Mouse (Mus musculus) CH12.LX (cell line): ENCODE data around the gene Mrgbp. TPM values are rescaled to one million over a fixed set of nuclear protein-coding genes. Genes with fewer than 3 reads are reported as not detected.

Source experiments
- DNase-seq: peaks from one replicate; pipeline ENCODE4 v3.0.0-alpha.2; 2013; ENCODE audit errors: extremely low read depth
- H3K27ac ChIP-seq: 2 replicates; pipeline ENCODE4 v1.5.1; 2012; ENCODE audit warnings: low read depth, mild to moderate bottlenecking, control low read depth, moderate library complexity; ENCODE audit not compliant: insufficient read depth
- H3K27me3 ChIP-seq: replicated peaks from 2 replicates; pipeline ENCODE3; 2012; ENCODE audit warnings: inconsistent platforms
- H3K36me3 ChIP-seq, 2 experiments: replicated peaks in 1 of 2; 2 replicates each; pipeline versions ENCODE3 to v1.6.1; 2012; ENCODE audit warnings: inconsistent platforms in 1 of 2, low read length in 1 of 2, mild to moderate bottlenecking in 1 of 2, mixed read lengths in 1 of 2, moderate library complexity in 1 of 2; ENCODE audit not compliant: control insufficient read depth in 1 of 2, insufficient read depth in 1 of 2
- H3K4me1 ChIP-seq, 2 experiments: 2 replicates each; pipeline ENCODE4 v1.6.1; 2012; ENCODE audit warnings: inconsistent platforms in 1 of 2, moderate library complexity in 1 of 2; ENCODE audit not compliant: insufficient read depth in 2 of 2, control insufficient read depth in 1 of 2
- H3K4me2 ChIP-seq: 2 replicates; pipeline ENCODE4 v1.6.1; 2012; ENCODE audit warnings: low read depth, mild to moderate bottlenecking, control low read depth; ENCODE audit not compliant: poor library complexity, insufficient read depth, severe bottlenecking
- H3K4me3 ChIP-seq, 3 experiments: fragments of 150-350 bp in 1 of 3; sonication (generic) in 1 of 3; replicated peaks in 1 of 3; 2 replicates each; pipeline versions ENCODE3 to v1.5.1; 2011 to 2012; ENCODE audit warnings: low read depth in 2 of 3, low read length in 2 of 3, mild to moderate bottlenecking in 2 of 3, moderate library complexity in 2 of 3, control low read depth in 1 of 3, improper control_type of control experiment in 1 of 3, inconsistent platforms in 1 of 3, mixed read lengths in 1 of 3; ENCODE audit not compliant: poor library complexity in 1 of 3
- H3K79me2 ChIP-seq: replicated peaks from 2 replicates; pipeline ENCODE4 v1.6.1; 2012; ENCODE audit warnings: mild to moderate bottlenecking, moderate library complexity; ENCODE audit not compliant: control insufficient read depth, poor library complexity, insufficient read depth, severe bottlenecking; ENCODE audit errors: extremely low read depth
- H3K9ac ChIP-seq: 2 replicates; pipeline ENCODE4 v1.6.1; 2012; ENCODE audit warnings: low read depth, mild to moderate bottlenecking, control low read depth, moderate library complexity; ENCODE audit not compliant: insufficient read depth
- H3K9me3 ChIP-seq: replicated peaks from 2 replicates; pipeline ENCODE3; 2012; ENCODE audit warnings: low read length, inconsistent platforms, mixed read lengths
- CTCF ChIP-seq, 2 experiments: IDR thresholded peaks in 1 of 2; conservative IDR thresholded peaks in 1 of 2; 2 replicates each; pipeline ENCODE4 v1.5.1; 2011 to 2012; ENCODE audit warnings: low read depth in 2 of 2, low read length in 2 of 2, improper control_type of control experiment in 1 of 2, inconsistent platforms in 1 of 2, mild to moderate bottlenecking in 1 of 2, moderate library complexity in 1 of 2
- ELF1 ChIP-seq: IDR thresholded peaks from 2 replicates; pipeline ENCODE4 v1.6.1; 2014; ENCODE audit warnings: low read depth, mild to moderate bottlenecking, inconsistent platforms, low read length, improper control_type of control experiment
- EP300 ChIP-seq: IDR thresholded peaks from 2 replicates; pipeline ENCODE4 v1.6.1; 2011; ENCODE audit warnings: low read length, improper control_type of control experiment
- ETS1 ChIP-seq: conservative IDR thresholded peaks from 2 replicates; pipeline ENCODE4 v1.6.1; 2012; ENCODE audit warnings: low read depth, mild to moderate bottlenecking, inconsistent platforms, low read length, improper control_type of control experiment, moderate library complexity
- GABPA ChIP-seq: IDR thresholded peaks from 2 replicates; pipeline ENCODE4 v1.6.1; 2012; ENCODE audit warnings: low read depth, low read length, improper control_type of control experiment, inconsistent platforms; ENCODE audit not compliant: insufficient replicate concordance
- KAT2A ChIP-seq: IDR thresholded peaks from 2 replicates; pipeline ENCODE4 v1.6.1; 2012; ENCODE audit warnings: low read length, improper control_type of control experiment, inconsistent platforms; ENCODE audit not compliant: insufficient replicate concordance
- MAFK ChIP-seq: IDR thresholded peaks from 2 replicates; pipeline ENCODE4 v1.6.1; 2011; ENCODE audit warnings: low read length, improper control_type of control experiment; ENCODE audit not compliant: insufficient replicate concordance
- MAX ChIP-seq: IDR thresholded peaks from 2 replicates; pipeline ENCODE4 v1.6.1; 2011; ENCODE audit warnings: low read length, improper control_type of control experiment
- PAX5 ChIP-seq: IDR thresholded peaks from 2 replicates; pipeline ENCODE4 v1.6.1; 2012; ENCODE audit warnings: low read length, inconsistent platforms, mixed read lengths
- POLR2AphosphoS2 ChIP-seq: IDR thresholded peaks from 2 replicates; pipeline ENCODE4 v1.6.1; 2011; ENCODE audit warnings: low read depth, low read length, improper control_type of control experiment
- RAD21 ChIP-seq: IDR thresholded peaks from 2 replicates; pipeline ENCODE4 v1.6.1; 2011; ENCODE audit warnings: low read depth, mild to moderate bottlenecking, low read length, improper control_type of control experiment, moderate library complexity
- SIN3A ChIP-seq: IDR thresholded peaks from 2 replicates; pipeline ENCODE4 v1.6.1; 2012; ENCODE audit warnings: low read length, improper control_type of control experiment, inconsistent platforms
- UBTF ChIP-seq: IDR thresholded peaks from 2 replicates; pipeline ENCODE4 v1.6.1; 2012; ENCODE audit warnings: low read depth, mild to moderate bottlenecking, inconsistent platforms, low read length, improper control_type of control experiment, moderate library complexity
- USF2 ChIP-seq: conservative IDR thresholded peaks from 2 replicates; pipeline ENCODE4 v1.6.1; 2011; ENCODE audit warnings: low read depth, low read length, improper control_type of control experiment
- ZNF384 ChIP-seq: IDR thresholded peaks from 2 replicates; pipeline ENCODE4 v1.6.1; 2012; ENCODE audit warnings: low read depth, low read length, improper control_type of control experiment, inconsistent platforms
- dilution Hi-C: fragments of 300-500 bp; cut with MboI; formaldehyde crosslinking; loops from 2 replicates; pipeline ENCODE4 v1.14.3; 2020; ENCODE audit warnings: low sequenced_read_pairs; ENCODE audit not compliant: extremely low pct_unique_long_range_greater_than_20kb, extremely low pct_ligation_motif_present
- in situ Hi-C: fragments of 300-500 bp; cut with MboI; formaldehyde crosslinking; loops from 3 replicates; pipeline ENCODE4 v1.14.3; 2019; ENCODE audit warnings: low sequenced_read_pairs, low pct_ligation_motif_present, low pct_unique_long_range_greater_than_20kb, mixed read lengths
- polyA plus RNA-seq: library from polyadenylated mRNA; unstranded; fragments of >175 nt; gene quantifications from 2 replicates; pipeline ENCODE4 v1.2.1, GENCODE M21; 2012; ENCODE audit warnings: low read depth; ENCODE audit not compliant: insufficient read length
- total RNA-seq, 2 experiments: library from RNA; depleted of rRNA; stranded (reverse); fragments of 300-350 nt in 1 of 2; fragments of >200 nt in 1 of 2; gene quantifications; 2 replicates each; pipeline ENCODE4 v1.2.3; 2012 to 2014

The Mrgbp gene
- total and polyA plus RNA-seq, 3 experiments = 31.2 to 64.6 (median 47.5) TPM

- Histone ChIP-seq H3K27ac (no peak overlapping the region), H3K79me2 (no peaks in the 10 kb centered on the region), H3K9me3 (no peaks in the 10 kb centered on the region), H3K4me2 (no peak overlapping the region), H3K9ac (no peak overlapping the region), H3K36me3 (peaks cover 32 to 73% of the 10 kb centered on the region in 2 experiments), H3K27me3 (no peaks in the 10 kb centered on the region), H3K4me1 (no peaks in the 10 kb centered on the region), H3K4me3 (no peak overlapping the region)
- TF ChIP-seq PAX5 = no peak
- no peak for TF ChIP-seq POLR2AphosphoS2
- TF ChIP-seq ETS1 = no peak
- TF ChIP-seq MAX = no peak
- no peak for TF ChIP-seq ZNF384
- TF ChIP-seq ELF1 = no peak
- no peak for TF ChIP-seq MAFK
- TF ChIP-seq USF2 = no peak
- TF ChIP-seq RAD21 = no peak
- dilution Hi-C loops = no loop called here
- DNase-seq = no peak
- in situ Hi-C loops = no loop called here
Observed at GRCm38 (mm10) chr2:180598157-180598705, 17.1 kb downstream of the Mrgbp start.

- H3K4me1 ChIP-seq = peaks cover 2 to 3% of the 10 kb centered on the region in 2 experiments; a peak in 1 of 4 replicates
- DNase-seq = no peak
- no peak overlapping the region for H3K9ac ChIP-seq
- no peak overlapping the region for H3K4me3 ChIP-seq
- H3K27me3 ChIP-seq = no peaks in the 10 kb centered on the region
- dilution Hi-C loops (no loop called here), in situ Hi-C loops (no loop called here)
- peaks cover 12 to 73% of the 10 kb centered on the region in 2 experiments for H3K36me3 ChIP-seq
- no peaks in the 10 kb centered on the region for H3K9me3 ChIP-seq
- TF ChIP-seq MAFK (no peak), ZNF384 (no peak), EP300 (no peak), GABPA (no peak), KAT2A (no peak)
- no peaks in the 10 kb centered on the region for H3K79me2 ChIP-seq
- H3K27ac ChIP-seq = no peak overlapping the region
- H3K4me2 ChIP-seq = no peak overlapping the region
Observed at GRCm38 (mm10) chr2:180600569-180601021, 19.5 kb downstream of the Mrgbp start.

GRCm38 (mm10) chr2:180604781-180605180 is 23.7 kb downstream of the Mrgbp start:
- dilution Hi-C loops = no loop called here
- H3K4me1 ChIP-seq = peaks cover 2 to 6% of the 10 kb centered on the region in 2 experiments; a peak in 1 of 4 replicates
- H3K4me3 ChIP-seq = no peak overlapping the region
- H3K27ac ChIP-seq = no peak overlapping the region
- H3K27me3 ChIP-seq = no peaks in the 10 kb centered on the region
- no peaks in the 10 kb centered on the region for H3K79me2 ChIP-seq
- TF ChIP-seq UBTF (no peak), SIN3A (no peak), ELF1 (no peak), MAX (no peak), KAT2A (no peak), CTCF (conservative IDR thresholded peaks at IDR 0.05 in 1 of 2, IDR thresholded peaks at IDR 0.05 in 1 of 2; ENCODE audit: low read depth in 2 of 2, low read length in 2 of 2) (no peak)
- TF ChIP-seq, all 38 proteins: peak for 0
- H3K9ac ChIP-seq = no peak overlapping the region
- DNase-seq = no peak
- no peak overlapping the region for H3K4me2 ChIP-seq
- peaks cover 0 to 75% of the 10 kb centered on the region in 2 experiments for H3K36me3 ChIP-seq
- H3K9me3 ChIP-seq = no peaks in the 10 kb centered on the region
- in situ Hi-C loops = no loop called here
